Mouse (Mus musculus) brain, embryonic 14.5 days (tissue): ENCODE data around the gene Spred2.

Source experiments
- CTCF ChIP-seq: fragments of 200-500 bp; IDR thresholded peaks from 2 replicates; pipeline ENCODE4 v1.5.1; 2012; ENCODE audit warnings: inconsistent platforms, mild to moderate bottlenecking, moderate library complexity, borderline replicate concordance; ENCODE audit not compliant: insufficient read depth, insufficient read length; ENCODE audit errors: extremely low read depth
- POLR2A ChIP-seq: fragments of 200-500 bp; IDR thresholded peaks from 2 replicates; pipeline ENCODE4 v1.6.1; 2012; ENCODE audit warnings: mild to moderate bottlenecking, inconsistent platforms, borderline replicate concordance; ENCODE audit not compliant: poor library complexity, insufficient read depth, insufficient read length, severe bottlenecking; ENCODE audit errors: extremely low read depth

GRCm38 (mm10) chr11:19924757-19925148, 578 bp downstream of the Spred2 start:
- TF ChIP-seq POLR2A (no peak), CTCF (no peak)
